Mouse (Mus musculus) liver, adult 2 months (tissue): ENCODE data around the gene Dirc2.

Source experiments
- CTCF ChIP-seq: fragments of 200-500 bp; IDR thresholded peaks from 2 replicates; pipeline ENCODE4 v1.5.1; 2011; ENCODE audit warnings: low read depth, low read length, control low read depth
- POLR2A ChIP-seq: fragments of 200-500 bp; IDR thresholded peaks from 2 replicates; pipeline ENCODE4 v1.6.1; 2011; ENCODE audit warnings: low read length, control low read depth; ENCODE audit not compliant: insufficient read depth; ENCODE audit errors: extremely low read depth

DNA sequence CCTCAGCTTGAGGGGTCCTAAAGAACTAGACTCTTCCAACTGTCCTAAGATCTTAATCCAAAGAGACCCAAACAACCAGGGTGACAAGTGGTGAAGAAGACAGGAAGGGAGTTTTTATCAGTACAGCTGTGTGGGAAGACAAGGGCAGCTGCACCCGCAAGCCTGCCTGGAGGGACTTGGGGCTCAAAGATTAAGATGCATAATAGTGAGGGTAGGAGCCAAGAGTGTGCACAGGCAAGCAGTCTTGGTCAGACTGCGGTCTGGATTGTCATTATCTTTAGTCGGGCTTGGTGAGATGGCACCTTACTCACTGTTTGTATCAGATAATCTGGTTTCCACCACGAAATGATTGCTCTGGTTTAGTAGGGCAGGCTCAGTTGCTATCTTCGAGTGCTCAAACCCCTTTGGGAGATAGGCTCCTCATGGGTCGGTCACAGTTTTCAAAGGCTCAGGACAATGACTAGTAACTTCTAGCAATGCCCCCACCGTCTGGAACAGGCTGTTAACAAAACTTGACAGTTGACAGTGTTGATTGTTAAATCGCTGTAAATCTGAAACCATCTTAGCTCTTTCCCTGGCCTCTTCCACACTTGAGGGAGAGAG, 91.5 kb downstream of the Dirc2 start:
- TF ChIP-seq POLR2A: no peak
- no peak for TF ChIP-seq CTCF
